Mouse (Mus musculus): Measurements from ENCODE around the gene Polr2a. TPM values are rescaled to one million over a fixed set of nuclear protein-coding genes. Genes with fewer than 3 reads are reported as not detected.

Gene Polr2a
- polyA plus RNA-seq, 1 experiment from 2014 or later, result 34.5 TPM

GRCm38 (mm10) chr11:69718661-69719060 lies 39.8 kb downstream of the Polr2a start:
- Histone ChIP-seq H3K27ac (peak overlapping the region; percentile 67), H3K9me3 (no peaks in the 10 kb centered on the region), H3K4me3 (peak overlapping the region; percentile 22), H3K4me1 (peaks cover 32% of the 10 kb centered on the region), H3K27me3 (ENCODE audit: poor library complexity, severe bottlenecking) (no peaks in the 10 kb centered on the region), H3K36me3 (replicated peaks) (no peaks in the 10 kb centered on the region)
- WGBS, result 32% methylated on average over 15 of the region's 15 CpGs
- peak; percentile 39 for DNase-seq (ENCODE audit: extremely low spot score, low spot score)

GRCm38 (mm10) chr11:69716953-69717352 lies 41.5 kb downstream of the Polr2a start:
- Histone ChIP-seq H3K36me3 (replicated peaks) (no peaks in the 10 kb centered on the region), H3K9me3 (no peaks in the 10 kb centered on the region), H3K27ac (no peak overlapping the region), H3K4me3 (no peak overlapping the region), H3K4me1 (peaks cover 32% of the 10 kb centered on the region), H3K27me3 (ENCODE audit: poor library complexity, severe bottlenecking) (no peaks in the 10 kb centered on the region)
- no peak for DNase-seq (ENCODE audit: extremely low spot score, low spot score)
- 78% methylated on average over 4 of the region's 4 CpGs for WGBS

- H3K36me3 ChIP-seq (replicated peaks), result no peaks in the 10 kb centered on the region
- 52% methylated on average over 5 of the region's 5 CpGs for WGBS
- no peak overlapping the region for H3K4me3 ChIP-seq
- H3K27ac ChIP-seq, result peak overlapping the region; percentile 35; the same call in 1 of the 2 replicates
- peaks cover 32% of the 10 kb centered on the region for H3K4me1 ChIP-seq
- no peaks in the 10 kb centered on the region for H3K9me3 ChIP-seq
- H3K27me3 ChIP-seq (ENCODE audit: poor library complexity, severe bottlenecking), result no peaks in the 10 kb centered on the region
- DNase-seq (ENCODE audit: extremely low spot score, low spot score), result peak; percentile 38
Observed at GRCm38 (mm10) chr11:69715929-69716328, 42.5 kb downstream of the Polr2a start.

GRCm38 (mm10) chr11:69715482-69715881 lies 43.0 kb downstream of the Polr2a start:
- 59% methylated on average over 9 of the region's 9 CpGs for WGBS
- H3K27ac ChIP-seq, result peak overlapping the region; percentile 35; the same call in 1 of the 2 replicates
- peak; percentile 31 for DNase-seq (ENCODE audit: extremely low spot score, low spot score)

GRCm38 (mm10) chr11:69714636-69715329 lies 43.7 kb downstream of the Polr2a start:
- Histone ChIP-seq H3K27ac (peak overlapping the region; percentile 52; the same call in 1 of the 2 replicates), H3K9me3 (no peaks in the 10 kb centered on the region), H3K4me3 (no peak overlapping the region), H3K36me3 (replicated peaks) (no peaks in the 10 kb centered on the region), H3K4me1 (peaks cover 34% of the 10 kb centered on the region), H3K27me3 (ENCODE audit: poor library complexity, severe bottlenecking) (no peaks in the 10 kb centered on the region)
- peak; percentile 37 for DNase-seq (ENCODE audit: extremely low spot score, low spot score)
- 74% methylated on average over 18 of the region's 18 CpGs for WGBS

More at GRCm38 (mm10) chr11:69715482-69715881, 43.0 kb downstream of the Polr2a start:
- Histone ChIP-seq H3K36me3 (replicated peaks) (no peaks in the 10 kb centered on the region), H3K27me3 (ENCODE audit: poor library complexity, severe bottlenecking) (no peaks in the 10 kb centered on the region), H3K4me1 (peaks cover 32% of the 10 kb centered on the region), H3K9me3 (no peaks in the 10 kb centered on the region), H3K4me3 (no peak overlapping the region)

- WGBS, result 86% methylated on average over 20 of the region's 20 CpGs
- Histone ChIP-seq H3K9me3 (no peaks in the 10 kb centered on the region), H3K4me3 (no peak overlapping the region), H3K36me3 (replicated peaks) (no peaks in the 10 kb centered on the region), H3K4me1 (peaks cover 41% of the 10 kb centered on the region), H3K27me3 (ENCODE audit: poor library complexity, severe bottlenecking) (no peaks in the 10 kb centered on the region), H3K27ac (no peak overlapping the region)
- no peak for DNase-seq (ENCODE audit: extremely low spot score, low spot score)
Observed at GRCm38 (mm10) chr11:69712954-69713672, 45.3 kb downstream of the Polr2a start.

- 78% methylated on average over 2 of the region's 2 CpGs for WGBS
Observed at GRCm38 (mm10) chr11:69711082-69711481, 47.4 kb downstream of the Polr2a start.

GRCm38 (mm10) chr11:69710470-69710869 lies 48.0 kb downstream of the Polr2a start:
- H3K4me3 ChIP-seq, result no peak overlapping the region
- WGBS, result 82% methylated on average over 3 of the region's 3 CpGs
- H3K4me1 ChIP-seq, result peaks cover 29% of the 10 kb centered on the region
- no peaks in the 10 kb centered on the region for H3K27me3 ChIP-seq (ENCODE audit: poor library complexity, severe bottlenecking)
- H3K9me3 ChIP-seq, result no peaks in the 10 kb centered on the region
- no peak overlapping the region for H3K27ac ChIP-seq
- H3K36me3 ChIP-seq (replicated peaks), result no peaks in the 10 kb centered on the region
- DNase-seq (ENCODE audit: extremely low spot score, low spot score), result no peak

More at GRCm38 (mm10) chr11:69711082-69711481, 47.4 kb downstream of the Polr2a start:
- H3K36me3 ChIP-seq (replicated peaks), result no peaks in the 10 kb centered on the region
- H3K27ac ChIP-seq, result no peak overlapping the region
- DNase-seq (ENCODE audit: extremely low spot score, low spot score), result no peak
- H3K4me3 ChIP-seq, result no peak overlapping the region
- no peaks in the 10 kb centered on the region for H3K27me3 ChIP-seq (ENCODE audit: poor library complexity, severe bottlenecking)
- no peaks in the 10 kb centered on the region for H3K9me3 ChIP-seq
- H3K4me1 ChIP-seq, result peaks cover 35% of the 10 kb centered on the region

GRCm38 (mm10) chr11:69709554-69710446 lies 48.6 kb downstream of the Polr2a start:
- WGBS, result 56% methylated on average over 11 of the region's 11 CpGs
- Histone ChIP-seq H3K4me3 (no peak overlapping the region), H3K27me3 (ENCODE audit: poor library complexity, severe bottlenecking) (no peaks in the 10 kb centered on the region), H3K4me1 (peaks cover 23% of the 10 kb centered on the region), H3K9me3 (no peaks in the 10 kb centered on the region), H3K36me3 (replicated peaks) (no peaks in the 10 kb centered on the region), H3K27ac (peak overlapping the region; percentile 48)
- DNase-seq (ENCODE audit: extremely low spot score, low spot score), result no peak

GRCm38 (mm10) chr11:69708614-69709265 lies 49.7 kb downstream of the Polr2a start:
- no peaks in the 10 kb centered on the region for H3K9me3 ChIP-seq
- no peak overlapping the region for H3K4me3 ChIP-seq
- DNase-seq (ENCODE audit: extremely low spot score, low spot score), result no peak
- no peaks in the 10 kb centered on the region for H3K36me3 ChIP-seq (replicated peaks)
- 80% methylated on average over 3 of the region's 3 CpGs for WGBS
- no peak overlapping the region for H3K27ac ChIP-seq
- H3K27me3 ChIP-seq (ENCODE audit: poor library complexity, severe bottlenecking), result no peaks in the 10 kb centered on the region
- H3K4me1 ChIP-seq, result peaks cover 17% of the 10 kb centered on the region

GRCm38 (mm10) chr11:69707873-69708381 lies 50.5 kb downstream of the Polr2a start:
- H3K4me1 ChIP-seq, result peaks cover 17% of the 10 kb centered on the region
- WGBS, result 92% methylated on average over 4 of the region's 4 CpGs
- no peak overlapping the region for H3K27ac ChIP-seq
- no peaks in the 10 kb centered on the region for H3K27me3 ChIP-seq (ENCODE audit: poor library complexity, severe bottlenecking)
- no peaks in the 10 kb centered on the region for H3K9me3 ChIP-seq
- DNase-seq (ENCODE audit: extremely low spot score, low spot score), result no peak
- no peaks in the 10 kb centered on the region for H3K36me3 ChIP-seq (replicated peaks)
- no peak overlapping the region for H3K4me3 ChIP-seq

GRCm38 (mm10) chr11:69707480-69707847 lies 51.0 kb downstream of the Polr2a start:
- Histone ChIP-seq H3K27me3 (ENCODE audit: poor library complexity, severe bottlenecking) (no peaks in the 10 kb centered on the region), H3K36me3 (replicated peaks) (no peaks in the 10 kb centered on the region), H3K27ac (no peak overlapping the region), H3K9me3 (no peaks in the 10 kb centered on the region), H3K4me3 (no peak overlapping the region), H3K4me1 (peaks cover 17% of the 10 kb centered on the region)
- no peak for DNase-seq (ENCODE audit: extremely low spot score, low spot score)
- WGBS, result 92% methylated on average over 4 of the region's 4 CpGs

Data from forebrain, embryonic 10.5 days (tissue).